Mouse (Mus musculus): ENCODE measurements at regions not wholly inside any gene's neighbourhood (a gene's known extent, or its start where the extent isn't known, plus 50 kb on each side); places are given as distances from the start of the nearest gene placed in this dataset.

GRCm38 (mm10) chr4:81628496-81628828 is 185.8 kb upstream of the Mpdz start:
- no peak for TF ChIP-seq HCFC1 (IDR thresholded peaks at IDR 0.05; ENCODE audit: borderline replicate concordance, insufficient read depth, low read length)
- no peak; the same call in 1 of the 2 replicates for TF ChIP-seq CHD2 (IDR thresholded peaks at IDR 0.05; ENCODE audit: low read depth, low read length)
- no peak for TF ChIP-seq ZNF384 (IDR thresholded peaks at IDR 0.05; ENCODE audit: low read depth, low read length)
